Mouse (Mus musculus): ENCODE measurements at regions not wholly inside any gene's neighbourhood (a gene's known extent, or its start where the extent isn't known, plus 50 kb on each side); places are given as distances from the start of the nearest gene placed in this dataset.

DNA sequence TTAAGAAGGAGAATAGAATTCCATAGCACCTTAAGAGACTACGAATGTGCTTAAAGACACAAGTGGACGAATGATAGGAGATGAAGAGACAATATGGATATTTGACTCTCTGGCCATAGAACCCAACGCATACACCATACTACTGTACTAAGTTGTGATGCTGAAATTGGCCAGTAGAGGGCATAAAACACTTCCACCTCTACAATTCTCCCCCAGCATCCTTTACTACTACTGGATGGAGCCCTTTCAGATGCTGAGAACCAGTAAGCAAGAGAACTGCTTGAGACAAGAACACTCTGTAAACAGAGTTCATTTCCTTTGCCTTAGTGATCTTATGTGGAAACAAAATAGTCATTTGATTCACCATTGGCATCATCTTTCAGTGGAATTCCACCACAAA is 96.9 kb upstream of the Col1a2 start:
- DNase-seq: peak in 1 of 2 experiments; percentile 3

DNA sequence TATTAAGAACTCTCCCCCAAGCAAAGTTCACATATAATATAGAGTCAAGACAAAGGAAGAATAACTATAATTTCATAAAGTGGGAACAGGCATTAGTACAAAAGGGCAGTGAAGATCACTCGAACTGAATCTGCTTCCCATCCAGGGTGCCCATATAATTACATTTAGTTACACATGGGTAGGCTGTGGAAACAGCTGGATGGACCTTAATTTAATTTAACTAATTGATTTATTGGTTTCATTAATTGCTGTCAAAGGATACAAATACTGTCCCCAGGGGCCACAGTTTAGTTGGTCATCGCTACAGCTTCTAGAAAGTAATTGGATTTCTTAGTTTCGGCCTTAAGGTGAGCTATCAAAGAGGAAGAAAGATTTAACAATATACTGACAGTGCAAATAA is 91.4 kb upstream of the Col1a2 start:
- no peak for DNase-seq

DNA sequence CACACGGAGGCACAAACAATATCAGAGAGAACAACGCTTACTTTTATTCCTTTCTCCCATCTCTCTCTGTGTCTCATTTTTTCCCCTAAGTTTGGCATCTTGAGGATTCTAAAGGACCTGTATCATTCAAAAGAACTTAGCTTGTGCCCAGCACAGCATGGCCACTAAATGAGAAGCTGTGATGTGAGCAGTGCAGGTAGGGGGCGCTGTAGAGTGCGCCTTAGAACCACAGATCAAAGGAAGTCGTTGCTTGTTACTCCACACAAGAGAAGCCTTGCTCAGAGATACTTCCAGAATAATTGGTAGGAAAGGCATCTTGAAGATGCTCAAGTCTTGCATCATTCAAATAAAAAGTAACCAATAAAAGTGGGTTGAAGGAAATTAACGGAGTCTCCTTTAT is 90.4 kb upstream of the Col1a2 start:
- peak; percentile 4 to 7 for DNase-seq

DNA sequence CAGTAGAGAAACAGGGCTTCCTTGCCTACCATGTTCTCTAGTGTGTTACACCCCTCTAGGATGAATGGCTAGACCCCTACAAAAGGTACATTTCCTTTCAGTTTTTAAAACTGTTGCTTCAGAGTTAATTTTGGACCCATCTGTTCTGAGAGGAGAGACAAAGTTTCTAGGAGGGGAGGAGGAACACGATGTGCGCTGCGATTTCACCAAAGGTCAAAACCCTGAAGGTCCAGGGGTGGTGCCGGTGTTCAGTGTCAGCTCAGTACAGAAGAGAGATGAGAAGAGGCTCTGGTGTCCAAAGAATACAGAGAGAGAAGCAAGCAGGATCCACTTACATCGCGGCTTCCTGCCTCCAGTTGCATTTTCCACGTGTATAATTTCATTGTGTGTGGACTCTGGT is 89.4 kb upstream of the Col1a2 start:
- no peak for DNase-seq

DNA sequence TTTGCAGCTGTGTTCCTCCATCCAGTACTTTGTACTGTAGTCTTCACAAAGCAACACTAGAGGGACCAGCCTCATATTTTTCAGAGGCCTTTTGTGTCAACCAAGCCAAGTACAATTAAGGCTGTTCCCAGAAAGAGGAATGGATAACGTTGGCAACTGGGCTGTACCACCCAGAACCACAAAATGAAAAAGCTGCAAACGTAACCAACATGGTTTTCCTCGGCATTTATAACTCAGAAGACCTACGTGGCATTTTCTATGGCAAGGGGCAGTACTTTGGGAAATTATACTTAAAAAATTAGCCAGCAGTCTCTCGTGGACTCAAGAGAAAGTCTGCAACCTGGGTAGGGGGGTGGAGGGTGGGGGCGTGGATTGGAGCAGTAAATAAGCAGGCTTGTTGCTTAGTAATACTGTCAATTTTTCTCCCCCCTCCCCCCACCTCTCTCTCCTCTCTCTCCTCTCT is 87.3 kb upstream of the Col1a2 start:
- no peak for DNase-seq

DNA sequence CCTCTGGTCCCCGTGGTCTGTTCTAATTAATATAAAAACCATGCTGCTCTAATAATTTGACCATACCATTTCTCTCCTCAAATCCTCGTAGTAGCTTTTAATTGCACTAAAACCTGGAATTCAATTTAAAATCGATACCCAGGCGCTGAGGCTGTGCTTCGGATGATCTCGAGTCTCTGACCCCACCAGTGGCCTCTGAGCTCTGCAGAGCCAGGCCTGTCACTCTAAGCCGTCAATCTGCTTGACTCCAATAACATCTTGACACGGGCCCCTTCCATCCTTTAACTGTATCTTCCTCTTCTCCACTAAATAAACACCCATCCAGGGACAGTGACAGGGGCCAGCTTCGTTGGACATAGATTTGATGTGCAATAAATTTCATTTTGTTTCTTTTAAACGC is 86.2 kb upstream of the Col1a2 start:
- no peak for DNase-seq

DNA sequence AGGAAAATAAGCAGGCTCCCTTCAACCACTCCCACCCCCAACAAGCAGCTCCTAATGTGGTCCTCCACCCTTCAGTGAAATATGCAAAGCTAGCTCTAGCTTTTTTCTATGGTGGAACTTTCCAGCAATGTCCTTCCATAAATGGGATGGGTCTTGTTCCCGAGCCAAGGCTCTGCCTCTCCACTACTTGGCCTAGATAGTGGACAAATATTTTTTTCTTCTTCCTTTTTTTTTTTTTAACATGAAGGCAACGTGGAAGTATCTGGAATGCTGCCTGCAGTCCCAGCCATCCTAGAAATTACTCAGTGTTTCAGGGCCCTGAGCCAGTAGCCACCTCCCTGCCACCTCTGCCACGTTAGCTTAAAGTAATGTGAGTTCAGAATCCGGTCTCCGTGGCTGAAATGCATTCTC is 85.7 kb upstream of the Col1a2 start:
- DNase-seq: no peak

DNA sequence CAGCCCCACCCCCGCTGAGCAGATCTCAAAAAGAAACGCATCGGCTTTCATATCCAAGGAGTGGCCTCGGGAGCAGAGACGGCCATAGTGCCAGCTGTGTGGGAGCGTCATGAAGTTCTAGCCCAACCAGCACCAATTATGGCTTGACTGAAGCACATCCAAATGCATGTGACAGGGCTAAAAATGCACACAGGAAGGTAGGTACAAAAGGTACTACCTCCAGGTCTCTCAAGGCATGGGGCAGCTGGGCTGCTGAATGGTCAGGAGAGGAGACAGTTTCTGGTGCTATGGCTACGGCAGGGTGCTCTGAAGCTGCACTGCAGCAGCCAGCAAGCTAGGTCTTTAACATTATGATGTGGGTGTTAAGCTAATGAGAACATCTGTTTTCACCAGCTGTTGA is 83.1 kb upstream of the Col1a2 start:
- DNase-seq: no peak

DNA sequence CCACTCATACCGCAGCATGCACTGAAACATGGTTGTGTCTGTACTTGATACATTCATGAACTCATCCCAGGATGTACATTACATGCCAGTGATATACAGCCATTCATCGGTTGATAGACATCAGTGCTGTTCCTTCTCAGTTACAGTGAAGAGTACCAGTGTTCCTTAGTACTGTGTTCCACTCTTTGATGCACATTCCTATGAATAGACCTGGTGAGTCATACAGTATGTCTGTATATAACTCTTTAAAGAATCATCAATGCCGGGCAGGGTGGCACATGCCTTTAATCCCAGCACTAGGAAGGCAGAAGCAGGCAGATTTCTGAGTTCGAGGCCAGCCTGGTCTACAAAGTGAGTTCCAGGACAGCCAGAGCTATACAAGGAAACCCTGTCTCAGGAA is 77.5 kb upstream of the Col1a2 start:
- DNase-seq: no peak

DNA sequence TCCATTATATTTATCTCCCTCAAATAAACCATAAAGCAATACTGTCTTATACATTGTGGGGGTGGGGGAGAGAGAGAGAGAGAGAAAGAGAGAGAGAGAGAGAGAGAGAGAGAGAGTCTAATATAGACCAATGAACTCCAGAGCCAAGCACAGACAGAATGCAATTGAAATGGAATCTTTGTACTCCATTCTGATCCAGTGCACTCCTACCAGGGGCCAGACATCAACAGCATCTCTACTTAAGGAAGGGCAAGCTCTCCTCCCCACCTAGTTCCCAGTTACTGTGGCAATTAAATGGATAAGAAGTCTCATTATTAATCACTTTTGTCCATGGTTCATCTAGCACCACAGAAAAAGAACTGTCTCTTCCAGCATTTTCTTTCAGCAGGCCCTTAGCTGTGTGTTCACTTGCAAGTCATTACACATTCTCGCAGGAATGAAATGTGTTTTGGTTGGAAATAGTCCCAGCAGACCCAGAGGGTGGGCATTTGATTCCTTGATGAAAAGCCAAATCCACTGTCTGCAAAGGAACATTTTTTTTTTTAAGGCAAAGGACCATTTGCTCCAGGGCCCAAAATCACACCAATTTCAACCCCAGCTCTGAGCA is 73.8 kb upstream of the Col1a2 start:
- DNase-seq: no peak

DNA sequence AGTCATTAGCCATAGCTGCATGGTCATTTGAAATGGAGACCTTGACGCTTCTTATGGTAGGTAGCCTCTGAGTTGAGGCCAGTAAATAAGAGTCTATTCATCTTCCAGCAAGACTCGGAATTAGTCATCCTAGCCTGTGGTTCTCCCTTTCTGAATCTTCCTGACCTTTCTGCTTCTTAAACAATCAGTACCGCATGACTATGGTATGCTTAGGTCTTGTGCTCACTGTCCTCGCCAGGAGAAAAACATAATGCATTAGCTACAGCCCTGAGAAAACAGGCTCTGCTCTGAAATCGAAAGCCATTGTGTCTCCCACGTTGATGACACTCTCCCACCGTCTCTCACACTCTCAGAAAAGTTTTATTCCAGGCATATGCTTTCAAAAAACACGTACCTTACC is 72.4 kb upstream of the Col1a2 start:
- no peak for DNase-seq

DNA sequence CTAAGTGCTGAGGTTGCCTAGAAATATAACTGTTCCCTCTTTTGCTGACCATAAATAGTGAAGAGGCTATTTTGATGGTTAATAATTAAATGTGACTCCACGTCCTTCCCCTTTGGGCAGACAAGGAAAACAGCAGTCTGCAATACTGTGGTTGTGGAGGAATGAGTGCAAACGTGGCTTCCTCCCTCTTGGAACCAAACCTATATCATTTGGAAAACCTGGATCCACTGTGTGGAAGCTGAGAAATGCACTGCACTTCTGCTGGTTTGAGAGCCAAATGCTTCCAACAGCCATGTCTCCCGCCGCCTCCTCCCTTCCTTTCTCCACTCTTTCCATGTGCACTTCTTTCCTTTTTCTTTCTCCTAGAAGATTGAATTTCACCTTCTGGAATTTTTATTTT is 68.2 kb upstream of the Col1a2 start:
- no peak for DNase-seq

DNA sequence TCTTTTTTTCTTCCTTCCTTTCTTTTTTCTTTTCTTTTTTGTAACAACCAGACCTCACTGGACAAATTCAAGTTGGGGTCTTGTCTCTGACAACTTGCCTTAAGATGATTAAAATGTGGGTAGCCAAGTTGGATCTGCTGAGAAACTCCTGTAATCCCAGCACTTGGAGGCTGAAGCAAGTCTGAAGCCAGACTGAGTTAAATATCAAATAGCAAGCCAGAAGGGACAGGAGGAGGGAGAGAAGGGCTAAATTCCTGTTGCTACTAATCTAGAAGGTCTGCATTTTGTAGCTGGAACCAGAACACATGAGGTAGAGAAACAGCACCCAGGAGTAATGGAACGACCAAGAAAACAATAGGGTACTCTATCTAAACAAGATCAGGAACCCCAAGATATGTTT is 67.7 kb upstream of the Col1a2 start:
- DNase-seq: no peak

DNA sequence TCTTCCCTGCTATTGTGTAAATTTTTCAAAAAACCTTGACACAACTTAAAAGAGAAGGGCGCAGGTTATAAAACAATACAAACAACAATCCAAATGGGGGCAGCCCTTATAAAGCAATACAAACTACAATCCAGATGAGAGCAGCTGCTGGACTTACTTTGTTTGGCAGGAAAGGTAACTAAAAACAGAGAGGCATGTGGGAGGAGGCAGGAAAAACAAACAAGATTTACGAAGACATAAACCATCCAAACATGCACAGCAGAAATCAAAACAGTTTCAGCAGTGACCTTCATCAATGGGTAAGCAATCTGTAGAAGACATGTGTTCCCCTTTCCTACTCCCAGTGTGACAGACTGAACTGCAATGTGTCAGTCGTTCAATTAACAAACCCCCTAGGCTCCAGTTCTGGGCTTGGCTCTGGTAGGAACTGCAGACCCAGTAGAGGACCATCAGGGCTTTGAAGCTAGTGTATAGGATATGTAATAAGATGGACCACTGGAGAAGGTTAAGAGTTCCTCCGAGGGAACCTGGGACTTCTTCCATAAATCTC is 62.9 kb upstream of the Col1a2 start:
- DNase-seq: no peak

DNA sequence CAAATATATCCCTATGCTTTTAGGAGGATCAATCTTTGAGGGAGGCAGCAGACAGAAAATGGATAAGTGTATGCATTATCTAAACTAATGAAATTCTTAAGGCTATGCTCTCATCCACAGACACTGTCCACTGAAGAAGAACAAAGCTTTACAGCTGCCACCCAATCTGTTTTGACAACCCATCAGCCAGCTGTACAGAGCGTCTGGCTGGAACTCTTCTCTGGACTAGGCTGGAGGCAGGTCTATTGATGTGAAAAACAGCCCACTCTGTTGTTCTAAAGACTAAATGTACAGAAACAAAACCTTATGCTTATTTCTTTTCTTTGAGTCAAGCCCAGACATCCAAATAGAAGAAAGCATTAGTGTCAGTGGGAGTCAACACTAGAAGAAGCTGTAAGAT is 58.7 kb upstream of the Col1a2 start:
- no peak for DNase-seq

DNA sequence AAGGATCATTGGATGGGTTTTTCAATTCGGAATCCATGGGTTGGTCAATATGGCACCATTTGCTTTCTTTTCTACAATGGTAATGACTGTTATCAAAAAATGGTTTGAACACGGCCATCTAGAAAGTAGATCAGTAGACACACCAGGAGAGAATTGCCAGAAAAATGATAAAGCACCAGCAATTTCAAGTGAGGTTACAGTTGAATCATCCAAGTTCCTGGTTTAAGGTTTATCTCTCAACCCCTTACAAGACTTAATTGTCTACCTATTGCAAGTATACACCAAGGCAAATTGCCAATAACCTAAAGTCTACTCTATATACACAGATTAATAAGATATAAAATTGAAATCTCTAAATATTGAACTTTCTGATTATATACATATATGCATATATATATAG is 53.4 kb upstream of the Col1a2 start:
- DNase-seq: no peak

Measured in B cell, adult 2 months (primary cell).